Mouse (Mus musculus) liver, embryonic 14.5 days (tissue): Measurements from ENCODE around the gene Entpd5. TPM values are rescaled to one million over a fixed set of nuclear protein-coding genes. Genes with fewer than 3 reads are reported as not detected.

ENCODE experiments used
- ATAC-seq: fragments of 200-750 bp; cut with Nextera tagmentation; 2 replicates; pipeline ENCODE4 v1.8.0; 2017; ENCODE audit warnings: moderate number of reproducible peaks, mild to moderate bottlenecking, moderate library complexity; ENCODE audit not compliant: insufficient read depth
- DNase-seq, 3 experiments: peaks; one replicate each; pipeline ENCODE4 v3.0.0-alpha.2; 2012 to 2013; ENCODE audit warnings: low read depth in 3 of 3, low spot score in 3 of 3
- H3K27ac ChIP-seq: fragments of 300-500 bp; sonication (generic); 2 replicates; pipeline ENCODE4 v1.5.1; 2014; ENCODE audit warnings: moderate library complexity, mild to moderate bottlenecking, control low read depth, inconsistent platforms
- H3K27me3 ChIP-seq: fragments of 300-500 bp; sonication (generic); 2 replicates; pipeline ENCODE4 v1.6.1; 2014; ENCODE audit warnings: mild to moderate bottlenecking, low read length, moderate library complexity; ENCODE audit not compliant: control insufficient read depth, insufficient read depth
- H3K36me3 ChIP-seq: fragments of 300-500 bp; sonication (generic); replicated peaks from 2 replicates; pipeline ENCODE4 v1.6.1; 2014; ENCODE audit warnings: low read depth; ENCODE audit not compliant: control insufficient read depth, insufficient read depth
- H3K4me1 ChIP-seq, 2 experiments: fragments of 200-500 bp in 1 of 2; fragments of 300-500 bp in 1 of 2; sonication (generic) in 1 of 2; replicated peaks; 2 replicates each; pipeline ENCODE4 v1.6.1; 2012 to 2014; ENCODE audit warnings: antibody characterized with exemption in 1 of 2, inconsistent platforms in 1 of 2, low read length in 1 of 2; ENCODE audit not compliant: control insufficient read depth in 2 of 2, insufficient read depth in 2 of 2
- H3K4me2 ChIP-seq: fragments of 300-500 bp; sonication (generic); 2 replicates; pipeline ENCODE4 v1.6.1; 2014; ENCODE audit warnings: low read depth, mild to moderate bottlenecking, control low read depth, moderate library complexity
- H3K4me3 ChIP-seq, 2 experiments: fragments of 200-500 bp in 1 of 2; fragments of 300-500 bp in 1 of 2; sonication (generic) in 1 of 2; 2 replicates each; pipeline ENCODE4 v1.5.1; 2012 to 2014; ENCODE audit warnings: low read depth in 2 of 2, low read length in 2 of 2, mild to moderate bottlenecking in 2 of 2, control low read depth in 1 of 2, inconsistent platforms in 1 of 2, moderate library complexity in 1 of 2; ENCODE audit not compliant: insufficient read depth in 1 of 2
- H3K9ac ChIP-seq: fragments of 300-500 bp; sonication (generic); replicated peaks from 2 replicates; pipeline ENCODE4 v1.6.1; 2014; ENCODE audit warnings: mild to moderate bottlenecking, control low read depth, moderate library complexity
- H3K9me3 ChIP-seq: fragments of 300-500 bp; sonication (generic); 2 replicates; pipeline ENCODE4 v1.6.1; 2016; ENCODE audit warnings: low read length, mixed read lengths; ENCODE audit not compliant: control insufficient read depth
- CTCF ChIP-seq: IDR thresholded peaks from 2 replicates; pipeline ENCODE4 v1.5.1; 2016; ENCODE audit warnings: antibody characterized with exemption, low read depth, control low read depth
- EP300 ChIP-seq: IDR thresholded peaks from 2 replicates; pipeline ENCODE4 v1.6.1; 2016; ENCODE audit warnings: antibody characterized with exemption, low read depth
- WGBS: fragments of 180-500 bp; shearing (Covaris S2); extraction: QIAGEN DNeasy Blood & Tissue Kit; methylation state at CpG from one replicate; pipeline ENCODE4 v1.1.7; 2014; ENCODE audit not compliant: insufficient replicate concordance; 5-methylcytosine and 5-hydroxymethylcytosine counted together
- polyA plus RNA-seq, 2 experiments: library from polyadenylated mRNA; depleted of rRNA in 1 of 2; stranded (reverse) in 1 of 2; unstranded in 1 of 2; fragments of >200 nt; fragmentation: Nextera tagmentation in 1 of 2; extraction: Ambion mirVana in 1 of 2; gene quantifications; 2 replicates each; pipeline versions ENCODE4 v1.2.1 to v1.2.3; 2012 to 2014

The Entpd5 gene
- polyA plus RNA-seq, 2 experiments = 4.9 to 10.2 TPM

- H3K27ac ChIP-seq = no peak overlapping the region
- 64% methylated on average over 3 of the region's 3 CpGs for WGBS
- no peaks in the 10 kb centered on the region for H3K9me3 ChIP-seq
- no peaks in the 10 kb centered on the region for H3K27me3 ChIP-seq
- no peak for DNase-seq
- H3K4me3 ChIP-seq = no peak overlapping the region
- H3K9ac ChIP-seq = no peak overlapping the region
- TF ChIP-seq EP300 = no peak
- no peak for TF ChIP-seq CTCF
- no peaks in the 10 kb centered on the region for H3K36me3 ChIP-seq
- no peak for ATAC-seq
- H3K4me1 ChIP-seq = peaks cover 5 to 8% of the 10 kb centered on the region in 2 experiments; a peak in 3 of 4 replicates
- peak overlapping the region; percentile 15 for H3K4me2 ChIP-seq
These were observed 8.8 kb downstream of the Entpd5 start for GRCm38 (mm10) chr12:84400068-84400467.

- H3K9ac ChIP-seq = no peak overlapping the region
- no peak for ATAC-seq
- H3K4me2 ChIP-seq = no peak overlapping the region
- no peak overlapping the region for H3K27ac ChIP-seq
- no peaks in the 10 kb centered on the region for H3K9me3 ChIP-seq
- no peak for DNase-seq
- peaks cover 5 to 8% of the 10 kb centered on the region in 2 experiments; a peak in 3 of 4 replicates for H3K4me1 ChIP-seq
- TF ChIP-seq EP300 = no peak
- TF ChIP-seq CTCF = no peak
- WGBS = 63% methylated on average over 9 of the region's 9 CpGs
- no peaks in the 10 kb centered on the region for H3K27me3 ChIP-seq
- no peak overlapping the region for H3K4me3 ChIP-seq
- H3K36me3 ChIP-seq = no peaks in the 10 kb centered on the region
These were observed 9.2 kb downstream of the Entpd5 start for GRCm38 (mm10) chr12:84399663-84400062.

- Histone ChIP-seq H3K4me3 (no peak overlapping the region), H3K4me1 (peaks cover 5 to 8% of the 10 kb centered on the region in 2 experiments; a peak in 3 of 4 replicates), H3K9me3 (no peaks in the 10 kb centered on the region), H3K36me3 (no peaks in the 10 kb centered on the region), H3K27ac (no peak overlapping the region), H3K27me3 (no peaks in the 10 kb centered on the region), H3K4me2 (no peak overlapping the region), H3K9ac (no peak overlapping the region)
- TF ChIP-seq CTCF (no peak), EP300 (no peak)
- no peak for DNase-seq
- WGBS = 81% methylated on average over 9 of the region's 9 CpGs
- ATAC-seq = no peak
These were observed 9.7 kb downstream of the Entpd5 start for GRCm38 (mm10) chr12:84399135-84399534.

- Histone ChIP-seq H3K27ac (no peak overlapping the region), H3K27me3 (no peaks in the 10 kb centered on the region), H3K9me3 (no peaks in the 10 kb centered on the region), H3K4me3 (no peak overlapping the region), H3K9ac (no peak overlapping the region), H3K4me1 (peaks cover 5 to 8% of the 10 kb centered on the region in 2 experiments; a peak in 3 of 4 replicates), H3K4me2 (no peak overlapping the region), H3K36me3 (no peaks in the 10 kb centered on the region)
- WGBS = 81% methylated on average over 5 of the region's 5 CpGs
- ATAC-seq (no peak), DNase-seq (no peak)
- TF ChIP-seq EP300 (no peak), CTCF (no peak)
These were observed 10.2 kb downstream of the Entpd5 start for GRCm38 (mm10) chr12:84398629-84399028.

- H3K27ac ChIP-seq = no peak overlapping the region
- H3K4me3 ChIP-seq = no peak overlapping the region
- no peak for ATAC-seq
- no peak for DNase-seq
- H3K9me3 ChIP-seq = no peaks in the 10 kb centered on the region
- H3K9ac ChIP-seq = no peak overlapping the region
- H3K36me3 ChIP-seq = no peaks in the 10 kb centered on the region
- H3K27me3 ChIP-seq = no peaks in the 10 kb centered on the region
- TF ChIP-seq EP300 (no peak), CTCF (no peak)
- no peak overlapping the region for H3K4me2 ChIP-seq
- peaks cover 5 to 8% of the 10 kb centered on the region in 2 experiments; a peak in 3 of 4 replicates for H3K4me1 ChIP-seq
These were observed 11.1 kb downstream of the Entpd5 start for GRCm38 (mm10) chr12:84397685-84398084.
